Comparison of ENCODE assay signal across 10 mouse cellular contexts in the genomic region with DNA sequence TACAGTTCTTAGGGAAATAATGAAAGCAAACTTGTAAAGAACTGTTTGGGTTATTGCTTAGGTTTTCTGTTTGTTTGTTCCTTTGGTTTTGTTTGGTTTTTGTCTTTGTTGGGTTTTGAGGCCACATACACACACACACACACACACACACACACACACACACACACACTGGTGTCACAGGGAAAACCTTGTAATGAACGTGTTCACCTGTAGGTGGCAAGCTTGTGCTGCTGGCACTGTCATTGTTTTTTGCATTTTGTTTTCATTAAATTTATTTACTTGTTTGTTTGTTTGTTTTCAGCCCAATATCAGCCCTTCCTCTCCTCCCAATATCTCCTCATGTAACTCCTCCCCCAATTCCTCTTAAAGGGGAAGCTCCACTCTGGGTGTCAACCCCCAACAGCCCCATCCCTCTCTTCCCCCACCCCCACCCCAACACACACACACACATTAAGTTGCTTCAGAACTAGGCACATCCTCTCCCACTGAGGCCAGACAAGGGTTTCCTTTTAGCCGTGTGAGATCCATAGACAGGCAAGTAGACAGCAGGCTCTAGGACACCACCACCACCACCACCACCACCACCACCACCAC. TPM values are rescaled to one million over a fixed set of nuclear protein-coding genes. Genes with fewer than 3 reads are reported as not detected.
A peak's percentile ranks its signal among the peaks of the same experiment; 100 is the strongest.
DNase-seq lines count a peak whose midpoint lies in the region; ATAC-seq and TF ChIP-seq lines count a peak whose summit lies in the region.
"Had no signal": no experiment of that assay in that cellular context is flagged by ENCODE, and none has a peak within 500 bp of the region (broad histone marks: within the 10 kb centered on the region; RNA-seq: fewer than 3 reads in every experiment).

No protein-coding gene starts in this region.

- TF ChIP-seq CTCF in liver, adult 2 months (IDR thresholded peaks at IDR 0.05; ENCODE audit: low read depth, low read length), result peak; percentile 36; the same call in 1 of the 2 replicates
- peak; percentile 51; the same call in 1 of the 2 replicates for TF ChIP-seq CTCF in brain, embryonic 14.5 days (IDR thresholded peaks at IDR 0.05; ENCODE audit: borderline replicate concordance, extremely low read depth, insufficient read depth, insufficient read length)

- DNase-seq in adrenal gland, postnatal 36 days, result peak; percentile 23 to 40
- DNase-seq in adrenal gland, adult 18-20 months (ENCODE audit: low spot score in 2 of 2), result no peak
- DNase-seq in liver, adult 2 months (ENCODE audit: extremely low read depth, low read depth, low spot score), result peak; percentile 27
- no peak for DNase-seq in liver
- DNase-seq in brain, embryonic 14.5 days (ENCODE audit: low read depth), result no peak
- DNase-seq in urinary bladder, postnatal 25 days (ENCODE audit: low spot score), result no peak

- H3K36me3 ChIP-seq in liver, adult 2 months (ENCODE audit: control insufficient read depth, insufficient read depth, low read length), result no peaks in the 10 kb centered on the region
- H3K36me3 ChIP-seq in midbrain, embryonic 13.5 days, result no peaks in the 10 kb centered on the region
- H3K36me3 ChIP-seq: limb, embryonic 15.5 days had no signal

- no peak overlapping the region for H3K4me2 ChIP-seq in midbrain, embryonic 13.5 days (replicated peaks)
- H3K4me2 ChIP-seq: limb, embryonic 15.5 days had no signal

- WGBS in liver, adult 2 months, result 21% methylated on average over 2 of the region's 2 CpGs
- 23% methylated on average over 2 of the region's 2 CpGs for WGBS in midbrain, embryonic 13.5 days

- TF ChIP-seq POLR2A in liver, adult 2 months (IDR thresholded peaks at IDR 0.05; ENCODE audit: extremely low read depth, insufficient read depth, low read length), result no peak
- TF ChIP-seq POLR2A in brain, embryonic 14.5 days (IDR thresholded peaks at IDR 0.05; ENCODE audit: borderline replicate concordance, extremely low read depth, insufficient read depth, insufficient read length, poor library complexity, severe bottlenecking), result no peak

- H3K4me3 ChIP-seq in liver, adult 2 months (ENCODE audit: insufficient read depth, low read depth, low read length), result no peak overlapping the region
- no peak overlapping the region for H3K4me3 ChIP-seq in midbrain, embryonic 13.5 days (replicated peaks)
- H3K4me3 ChIP-seq: limb, embryonic 15.5 days had no signal

- 0 out of 2 replicates have a peak, but pooled peaks cover 2% of the 10 kb centered on the region for H3K27me3 ChIP-seq in liver, adult 2 months (ENCODE audit: control insufficient read depth, insufficient read depth, low read length)
- peaks cover 19% of the 10 kb centered on the region for H3K27me3 ChIP-seq in midbrain, embryonic 13.5 days
- H3K27me3 ChIP-seq: limb, embryonic 15.5 days had no signal

- H3K27ac ChIP-seq in liver, adult 2 months (replicated peaks; ENCODE audit: insufficient read depth, low read depth, low read length), result no peak overlapping the region
- no peak overlapping the region for H3K27ac ChIP-seq in midbrain, embryonic 13.5 days
- H3K27ac ChIP-seq: limb, embryonic 15.5 days had no signal

- H3K9ac ChIP-seq in liver, adult 2 months (ENCODE audit: low read depth, low read length), result no peak overlapping the region
- no peak overlapping the region for H3K9ac ChIP-seq in midbrain, embryonic 13.5 days (replicated peaks)
- H3K9ac ChIP-seq: limb, embryonic 15.5 days had no signal

- H3K79me2 ChIP-seq in liver, adult 2 months (ENCODE audit: control insufficient read depth, insufficient read depth, low read length), result no peaks in the 10 kb centered on the region

- ATAC-seq in midbrain, embryonic 13.5 days, result 0 out of 2 replicates have a peak, but pooled peaks have one; percentile 27
- no peak for ATAC-seq in frontal cortex, adult (ENCODE audit: low TSS enrichment)

- H3K4me1 ChIP-seq in liver, adult 2 months (ENCODE audit: control insufficient read depth, insufficient read depth, low read length), result no peaks in the 10 kb centered on the region
- H3K4me1 ChIP-seq in midbrain, embryonic 13.5 days (replicated peaks), result no peaks in the 10 kb centered on the region
- H3K4me1 ChIP-seq: limb, embryonic 15.5 days had no signal

- no peaks in the 10 kb centered on the region for H3K9me3 ChIP-seq in midbrain, embryonic 13.5 days
- H3K9me3 ChIP-seq: limb, embryonic 15.5 days had no signal

RNA-seq across cellular contexts. Expression of a gene that starts 13.0 kb away (rescaled TPM):
- not detected for total RNA-seq in adrenal gland, postnatal 36 days (2021)
- not detected for total RNA-seq in adrenal gland, adult 18-20 months (2021)
- total RNA-seq in liver, adult 2 months (2014; rRNA removed), result not detected in 2 replicates
- not detected in 2 replicates for polyA plus RNA-seq in liver, adult 2 months (2012; rRNA removed)
- 2.3 and 2.5 TPM in 2 replicates for polyA plus RNA-seq in brain, embryonic 14.5 days (2012; rRNA removed)
- 3.6 and 6.0 TPM in 2 replicates for polyA plus RNA-seq in midbrain, embryonic 13.5 days (2015; fragmentation: Nextera tagmentation; extraction: Ambion mirVana)
- polyA plus RNA-seq: heart, embryonic 14.5 days had no signal

Comparison
In these comparisons a context has a peak if more than half of its experiments do, and no peak if none do; other contexts are left out.
1. DNase-seq: peak in adrenal gland, postnatal 36 days (2 of 2) and liver, adult 2 months (single experiment); none in adrenal gland, adult 18-20 months (0 of 2), liver (single experiment), brain, embryonic 14.5 days (single experiment) and urinary bladder, postnatal 25 days (single experiment).